13 mouse cellular contexts compared by ENCODE assay signal in the genomic region with DNA sequence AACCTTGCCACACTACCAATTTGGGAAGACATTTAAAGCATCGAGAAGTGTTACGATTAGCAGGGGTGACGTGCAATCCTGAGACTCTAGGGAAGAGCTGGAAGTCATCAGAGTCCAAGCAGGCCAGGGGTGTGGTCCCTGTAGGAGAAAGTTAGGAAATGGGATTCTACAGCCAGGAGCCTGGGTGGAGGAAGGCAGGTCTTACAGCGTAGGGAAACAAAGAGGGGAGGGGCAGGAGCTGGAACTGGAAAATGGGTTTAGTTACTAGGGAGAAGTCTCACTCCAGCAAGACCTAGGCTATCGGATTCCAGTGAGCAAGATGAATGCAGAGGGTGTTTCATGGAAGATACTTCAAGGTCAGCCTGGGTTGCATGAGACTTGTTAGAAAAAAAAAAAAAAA. TPM values are rescaled to one million over a fixed set of nuclear protein-coding genes. Genes with fewer than 3 reads are reported as not detected.
DNase-seq lines count a peak whose midpoint lies in the region; ATAC-seq lines count a peak whose summit lies in the region.
"Had no signal": no experiment of that assay in that cellular context is flagged by ENCODE, and none has a peak within 500 bp of the region (broad histone marks: within the 10 kb centered on the region; RNA-seq: fewer than 3 reads in every experiment).

No protein-coding gene starts in this region.

- WGBS in intestine, embryonic 15.5 days = 46% methylated on average over 5 of the region's 5 CpGs
- WGBS in forebrain, embryonic 13.5 days = 75% methylated on average over 5 of the region's 5 CpGs

- H3K4me1 ChIP-seq in intestine, embryonic 15.5 days (replicated peaks) = peaks cover 16% of the 10 kb centered on the region
- peaks cover 11% of the 10 kb centered on the region for H3K4me1 ChIP-seq in forebrain, embryonic 13.5 days

- H3K9ac ChIP-seq in intestine, embryonic 15.5 days = no peak overlapping the region
- H3K9ac ChIP-seq in forebrain, embryonic 13.5 days = no peak overlapping the region
- H3K9ac ChIP-seq: embryonic facial prominence, embryonic 15.5 days; hindbrain, embryonic 12.5 days had no signal

- intact Hi-C loops in heart, postnatal 25 days (cut with DNase I) = no loop called here

- H3K4me3 ChIP-seq in intestine, embryonic 15.5 days (replicated peaks) = no peak overlapping the region
- no peak overlapping the region for H3K4me3 ChIP-seq in forebrain, embryonic 13.5 days
- H3K4me3 ChIP-seq: embryonic facial prominence, embryonic 15.5 days; hindbrain, embryonic 12.5 days had no signal

- no peaks in the 10 kb centered on the region for H3K9me3 ChIP-seq in intestine, embryonic 15.5 days
- H3K9me3 ChIP-seq in forebrain, embryonic 13.5 days (replicated peaks) = 0 out of 2 replicates have a peak, but pooled peaks cover 3% of the 10 kb centered on the region
- H3K9me3 ChIP-seq: embryonic facial prominence, embryonic 15.5 days; hindbrain, embryonic 12.5 days had no signal

- ATAC-seq in intestine, embryonic 15.5 days = peak; percentile 47
- no peak for ATAC-seq in forebrain, embryonic 13.5 days
- ATAC-seq: midbrain, embryonic 16.5 days had no signal

- H3K36me3 ChIP-seq in intestine, embryonic 15.5 days = no peaks in the 10 kb centered on the region
- no peaks in the 10 kb centered on the region for H3K36me3 ChIP-seq in forebrain, embryonic 13.5 days (ENCODE audit: poor library complexity, severe bottlenecking)
- H3K36me3 ChIP-seq: embryonic facial prominence, embryonic 15.5 days; hindbrain, embryonic 12.5 days had no signal

- DNase-seq in heart, adult 11 months = peak; percentile 97
- DNase-seq in heart, postnatal 25 days (ENCODE audit: low spot score) = no peak
- peak; percentile 15 for DNase-seq in 3T3-L1 (ENCODE audit: low read depth, low spot score)
- peak; percentile 63 for DNase-seq in heart, adult 8-10 months (ENCODE audit: low spot score)
- no peak for DNase-seq in frontal cortex, postnatal 36 days (ENCODE audit: low spot score in 2 of 2)
- no peak for DNase-seq in B cell, adult 2 months
- DNase-seq: cerebellum, postnatal 25 days; right cerebral cortex, postnatal 14 days had no signal

- H3K4me2 ChIP-seq in intestine, embryonic 15.5 days (replicated peaks) = 0 out of 2 replicates have a peak overlapping the region, but pooled peaks have one; percentile 17
- H3K4me2 ChIP-seq in forebrain, embryonic 13.5 days = no peak overlapping the region
- H3K4me2 ChIP-seq: embryonic facial prominence, embryonic 15.5 days; hindbrain, embryonic 12.5 days had no signal

- peak overlapping the region; percentile 52 for H3K27ac ChIP-seq in intestine, embryonic 15.5 days
- H3K27ac ChIP-seq in forebrain, embryonic 13.5 days = no peak overlapping the region
- H3K27ac ChIP-seq: embryonic facial prominence, embryonic 15.5 days; hindbrain, embryonic 12.5 days had no signal

- H3K27me3 ChIP-seq in intestine, embryonic 15.5 days (replicated peaks) = no peaks in the 10 kb centered on the region
- 0 out of 2 replicates have a peak, but pooled peaks cover 2% of the 10 kb centered on the region for H3K27me3 ChIP-seq in forebrain, embryonic 13.5 days
- H3K27me3 ChIP-seq: embryonic facial prominence, embryonic 15.5 days; hindbrain, embryonic 12.5 days had no signal

RNA-seq across cellular contexts. Expression of gene Mical2, which starts 8.9 kb away (rescaled TPM):
- 100 to 1,000 TPM in 1 of 2 experiments, 10 to 100 TPM in 1; 93.4 to 103 TPM for total RNA-seq in heart, postnatal 25 days (2021)
- total RNA-seq in heart, adult 8-10 months (2022) = 100 to 1,000 TPM in 1 of 4 experiments, 10 to 100 TPM in 3; 82.0 to 100 (median 95.6) TPM
- polyA plus RNA-seq in intestine, embryonic 15.5 days (2015; fragmentation: Nextera tagmentation; extraction: Ambion mirVana) = 18.6 and 19.4 TPM in 2 replicates
- 1.1 and 2.9 TPM in 2 replicates for polyA plus RNA-seq in forebrain, embryonic 13.5 days (2015; fragmentation: Nextera tagmentation; extraction: Ambion mirVana)

RNA-seq across cellular contexts. Expression of gene Dkk3, which starts 57.9 kb away (rescaled TPM):
- total RNA-seq in heart, postnatal 25 days (2021) = 10 to 100 TPM; 44.8 to 46.7 TPM
- total RNA-seq in heart, adult 8-10 months (2022) = 10 to 100 TPM; 34.3 to 54.4 (median 46.8) TPM
- 26.0 and 27.1 TPM in 2 replicates for polyA plus RNA-seq in intestine, embryonic 15.5 days (2015; fragmentation: Nextera tagmentation; extraction: Ambion mirVana)
- 16.0 and 27.5 TPM in 2 replicates for polyA plus RNA-seq in forebrain, embryonic 13.5 days (2015; fragmentation: Nextera tagmentation; extraction: Ambion mirVana)

Comparison
In these comparisons a context has a peak if more than half of its experiments do, and no peak if none do; other contexts are left out.
1. DNase-seq: peak in heart, adult 11 months (single experiment), 3T3-L1 (single experiment) and heart, adult 8-10 months (single experiment); none in heart, postnatal 25 days (single experiment), frontal cortex, postnatal 36 days (0 of 2) and B cell, adult 2 months (0 of 2).